Mouse (Mus musculus) left cerebral cortex, adult 11 months (tissue): Measurements from ENCODE around the gene Aox2.

Experiments
- DNase-seq: peaks from one replicate; pipeline ENCODE4 v3.0.0; 2022; ENCODE audit warnings: low spot score

The Aox2 gene

DNA sequence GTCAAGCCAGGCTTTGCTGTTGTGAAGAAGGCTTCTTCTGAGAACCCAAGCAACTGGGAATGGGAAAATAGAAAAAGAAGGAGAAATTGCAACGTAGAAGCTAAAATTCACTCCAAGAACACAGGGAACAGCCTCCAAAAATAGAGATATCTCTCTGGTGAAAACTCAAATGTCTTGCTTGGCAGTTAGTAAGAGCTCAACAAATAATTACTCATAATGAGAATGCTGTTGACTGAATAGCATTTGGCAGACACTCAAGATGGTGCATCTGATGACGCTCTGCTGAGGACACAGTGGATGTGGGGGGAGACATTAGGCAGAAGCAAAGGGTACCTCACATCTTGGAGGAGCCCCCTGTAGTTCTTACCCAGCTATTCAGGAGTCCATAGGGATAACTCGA, 10.0 kb downstream of the Aox2 start:
- no peak for DNase-seq

DNA sequence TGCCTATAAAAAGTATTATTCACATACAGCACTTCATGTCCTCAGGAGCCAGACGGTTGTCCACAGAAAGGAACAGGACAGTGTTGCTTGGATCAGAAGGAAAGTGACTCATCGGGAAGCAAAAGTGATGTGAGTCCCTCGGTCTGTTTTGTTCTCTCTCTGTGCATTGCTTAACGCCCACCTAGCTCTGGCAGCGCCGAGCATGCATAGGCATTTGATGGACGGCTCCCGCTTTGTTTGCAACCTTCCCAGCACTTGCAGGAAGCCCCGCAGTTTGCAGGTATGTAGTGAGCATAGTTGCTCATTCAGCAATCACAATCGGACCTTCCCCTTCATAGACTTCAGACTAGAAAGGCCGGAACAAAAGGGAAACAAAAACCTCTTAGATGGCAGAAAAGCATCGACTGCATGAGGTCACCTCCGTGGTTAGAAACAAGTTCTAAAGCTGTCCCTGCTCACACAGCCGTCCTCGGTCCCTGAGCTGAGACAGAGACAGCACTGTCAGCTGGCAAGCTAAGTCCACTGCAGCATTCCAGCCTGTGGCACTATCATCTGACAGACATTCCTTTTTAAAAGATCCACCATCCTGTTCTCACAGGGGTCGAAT, 11.8 kb downstream of the Aox2 start:
- peak; percentile 9 for DNase-seq

DNA sequence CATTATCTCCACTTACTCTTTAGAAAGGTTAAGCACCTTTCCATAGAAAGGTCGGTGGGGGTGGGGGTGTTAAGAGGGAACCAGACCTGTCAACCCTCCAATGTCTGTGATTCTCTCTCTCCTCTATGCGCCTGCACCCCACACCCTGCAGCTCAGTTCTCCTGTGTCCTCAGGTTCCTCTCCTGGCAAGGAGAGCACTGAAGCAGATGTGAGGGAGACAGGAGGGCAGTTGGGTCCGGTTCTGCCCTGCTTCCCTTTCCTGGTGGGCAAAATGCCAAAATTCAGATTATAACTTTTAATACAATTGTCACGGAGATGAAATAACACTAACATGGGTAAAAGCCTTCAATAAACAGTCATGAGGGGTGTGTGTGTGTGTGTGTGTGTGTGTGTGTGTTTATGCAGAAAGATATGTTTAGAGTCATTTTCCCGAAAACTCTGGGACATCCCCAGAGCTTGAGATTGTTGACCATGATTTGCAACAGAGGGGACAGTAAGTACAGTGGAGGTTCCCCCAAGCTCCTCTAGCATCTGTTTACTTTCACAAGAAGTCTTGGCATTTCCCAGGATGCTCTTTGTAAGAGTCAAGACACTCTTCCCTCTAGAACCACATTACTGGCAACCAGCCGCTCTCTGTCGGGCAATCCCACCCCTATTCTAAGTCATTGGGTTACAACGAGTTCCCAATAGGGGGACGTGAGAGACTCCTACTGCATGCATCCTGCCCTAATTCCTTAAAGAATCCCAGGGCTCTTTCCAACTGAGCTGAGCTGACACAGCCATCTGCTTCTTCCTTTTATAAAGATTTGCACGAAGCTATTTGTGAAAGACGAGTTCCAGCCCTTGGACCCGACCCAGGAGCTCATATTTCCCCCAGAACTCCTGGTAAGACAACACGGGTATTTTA, 13.5 kb downstream of the Aox2 start:
- peak; percentile 15 for DNase-seq

DNA sequence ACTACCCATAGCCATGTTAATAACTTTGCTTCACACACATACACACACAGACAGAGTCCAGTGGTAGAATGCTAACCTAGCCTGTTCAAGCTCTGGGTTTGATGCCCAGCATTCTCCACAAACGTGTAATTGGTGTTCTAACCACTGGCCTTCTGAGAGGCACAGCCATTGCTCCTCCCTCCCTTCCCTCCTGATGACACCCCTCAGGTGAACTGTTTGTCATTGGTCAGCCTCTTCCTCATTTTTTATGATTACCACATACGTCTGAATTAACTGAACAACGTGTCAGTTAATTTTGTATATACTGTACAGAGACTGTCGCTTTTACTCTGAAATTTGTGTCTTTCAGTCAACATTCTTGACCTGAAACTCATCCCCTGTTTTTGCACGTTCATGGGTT, 16.6 kb downstream of the Aox2 start:
- no peak for DNase-seq

DNA sequence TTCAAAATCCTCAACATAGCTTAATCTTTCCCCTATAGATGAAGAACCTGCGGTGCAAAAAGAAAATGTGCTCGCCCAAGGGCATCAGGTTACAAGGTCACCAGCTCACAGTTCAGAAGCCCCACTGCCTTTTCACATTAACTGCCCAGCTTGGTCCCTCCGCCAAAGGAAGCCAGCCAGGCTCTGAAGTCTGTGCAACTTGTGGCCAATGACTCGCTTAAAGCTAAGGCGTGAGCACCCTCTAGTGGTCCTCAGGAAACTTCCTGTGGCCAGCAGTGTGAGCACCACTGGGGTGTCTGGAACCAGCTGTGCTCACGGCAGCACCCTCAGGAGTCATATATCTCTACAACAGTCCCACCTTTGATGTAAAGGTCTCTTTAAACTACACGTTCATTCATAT, 18.2 kb downstream of the Aox2 start:
- peak; percentile 22 for DNase-seq

DNA sequence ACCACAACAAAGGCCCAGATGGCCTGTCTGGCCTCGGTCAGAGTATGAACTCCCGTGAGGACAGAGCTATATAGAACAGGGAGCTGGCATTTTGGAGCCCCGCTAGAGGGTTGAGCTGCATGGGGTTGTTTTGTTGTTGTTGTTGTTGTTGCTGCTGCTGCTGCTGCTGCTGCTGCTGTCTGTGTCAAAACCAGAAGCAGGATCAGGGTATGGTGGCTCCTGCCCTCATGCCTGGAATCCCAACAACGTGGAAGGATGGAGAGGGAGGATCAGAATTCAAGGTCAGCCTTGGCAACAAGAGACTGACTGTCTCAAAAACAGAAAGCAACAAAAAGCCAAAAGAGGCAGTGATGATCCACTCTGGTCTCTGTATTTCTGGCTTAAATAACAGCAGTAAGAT, 18.7 kb downstream of the Aox2 start:
- DNase-seq = no peak

DNA sequence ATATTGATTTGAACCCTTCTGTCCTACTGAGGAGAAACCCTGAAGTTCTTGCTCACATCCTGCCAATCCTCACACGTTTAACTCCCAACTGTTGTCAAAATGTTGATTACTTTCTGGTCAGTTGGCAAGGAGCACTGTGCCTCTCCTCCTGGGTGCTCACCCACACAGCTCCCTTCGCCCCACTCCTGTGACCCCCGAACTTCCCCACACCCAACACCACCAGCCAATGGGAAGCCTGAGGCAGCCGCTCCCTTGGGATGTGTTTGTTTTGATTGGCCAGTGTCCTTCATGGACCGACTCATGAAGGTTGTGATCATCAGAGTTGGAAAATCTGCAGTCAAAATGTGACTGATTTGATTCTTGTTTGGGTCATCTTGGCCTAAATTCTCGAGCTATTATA, 20.2 kb downstream of the Aox2 start:
- no peak for DNase-seq

DNA sequence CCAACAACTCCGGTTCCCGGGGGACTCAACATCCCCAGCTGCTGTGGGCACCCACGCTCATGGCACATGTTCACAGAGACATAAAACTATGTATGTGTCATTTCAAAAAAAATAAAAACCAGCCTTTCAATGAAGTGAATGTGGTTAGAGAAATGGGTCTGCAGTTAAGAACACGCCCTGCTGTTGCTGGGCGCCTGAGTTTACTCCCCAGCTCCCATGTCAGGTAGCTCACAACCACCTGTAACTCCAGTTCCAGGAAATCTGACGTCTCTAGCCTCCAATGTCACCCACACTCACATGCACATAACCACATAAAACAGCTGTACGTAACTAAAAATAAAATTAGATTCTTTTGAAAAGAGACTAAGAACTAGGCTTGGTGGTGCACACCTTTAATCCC, 22.9 kb downstream of the Aox2 start:
- no peak for DNase-seq

DNA sequence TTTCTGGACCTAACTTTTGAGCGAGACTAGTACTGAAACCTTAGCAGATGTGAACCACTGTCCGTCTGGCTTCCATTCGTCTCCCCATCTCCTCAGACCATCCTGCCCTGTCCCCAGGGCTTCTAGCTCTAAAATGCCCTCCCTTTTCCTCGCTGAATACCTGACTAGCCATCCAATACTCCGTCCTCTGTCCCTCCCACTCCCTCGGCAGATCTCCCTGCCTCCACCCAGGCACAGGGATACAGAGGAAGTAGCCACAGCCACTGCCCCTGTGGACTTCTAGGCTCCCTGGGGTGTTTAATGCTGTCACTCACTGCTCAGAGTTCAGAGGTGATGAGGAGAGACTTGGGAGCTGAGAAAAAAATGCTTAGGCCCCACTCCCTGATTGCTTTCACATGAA, 23.9 kb downstream of the Aox2 start:
- no peak for DNase-seq

DNA sequence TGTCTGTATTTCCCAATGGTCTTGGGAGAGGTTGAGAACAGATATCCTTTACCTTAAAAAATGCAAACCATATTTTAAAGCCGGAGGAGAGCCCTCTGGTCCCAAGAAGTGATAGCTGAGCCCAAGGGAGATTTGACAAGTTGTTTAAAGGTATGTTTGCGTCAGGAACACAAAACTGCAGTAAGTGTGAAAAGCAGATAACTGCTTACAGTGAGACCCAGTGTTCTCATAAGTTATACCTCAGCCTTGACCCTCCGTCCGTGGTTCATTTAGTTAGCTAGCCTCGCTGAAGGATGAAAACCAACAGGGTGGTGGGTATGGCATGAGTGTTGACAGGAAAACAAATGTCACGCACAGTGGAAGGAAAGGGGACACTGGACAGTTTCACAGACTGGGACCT, 24.9 kb downstream of the Aox2 start:
- no peak for DNase-seq

DNA sequence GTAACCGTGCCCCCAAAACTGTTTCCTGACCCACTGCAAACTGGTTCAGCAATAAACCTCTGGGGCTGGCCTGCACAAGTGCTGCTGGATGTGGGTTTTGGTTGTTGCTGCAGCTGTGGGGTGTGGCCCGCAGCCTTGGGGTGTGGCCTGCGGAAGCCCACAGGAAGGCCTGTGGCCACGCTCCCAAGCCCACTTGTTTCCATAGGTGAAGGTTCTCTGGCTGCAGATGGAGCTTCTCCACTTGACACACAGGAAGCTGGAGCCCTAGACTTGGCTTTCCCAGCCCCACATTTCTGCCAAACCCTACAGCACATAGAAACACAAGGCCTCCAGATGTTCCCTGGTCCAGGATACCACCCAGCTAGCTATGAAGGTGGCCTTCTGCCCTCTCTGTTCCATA, 25.6 kb downstream of the Aox2 start:
- no peak for DNase-seq

DNA sequence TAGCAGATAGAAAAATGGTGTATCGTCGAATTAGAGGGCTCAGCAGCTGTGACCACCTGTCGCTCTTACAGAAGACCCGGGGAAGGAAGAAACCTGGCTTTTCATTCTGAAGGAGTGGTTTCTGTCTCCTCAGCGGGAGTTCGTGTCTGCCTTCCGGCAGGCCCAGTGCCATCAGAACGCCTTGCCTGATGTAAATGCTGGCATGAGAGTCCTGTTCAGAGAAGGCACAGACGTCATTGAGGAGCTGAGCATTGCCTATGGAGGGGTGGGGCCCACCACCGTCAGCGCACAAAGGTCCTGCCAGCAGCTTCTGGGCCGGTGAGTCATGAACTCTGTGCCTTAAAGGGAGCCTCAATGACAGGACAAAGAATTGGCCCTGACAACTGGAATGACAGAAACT, 26.2 kb downstream of the Aox2 start:
- no peak for DNase-seq

DNA sequence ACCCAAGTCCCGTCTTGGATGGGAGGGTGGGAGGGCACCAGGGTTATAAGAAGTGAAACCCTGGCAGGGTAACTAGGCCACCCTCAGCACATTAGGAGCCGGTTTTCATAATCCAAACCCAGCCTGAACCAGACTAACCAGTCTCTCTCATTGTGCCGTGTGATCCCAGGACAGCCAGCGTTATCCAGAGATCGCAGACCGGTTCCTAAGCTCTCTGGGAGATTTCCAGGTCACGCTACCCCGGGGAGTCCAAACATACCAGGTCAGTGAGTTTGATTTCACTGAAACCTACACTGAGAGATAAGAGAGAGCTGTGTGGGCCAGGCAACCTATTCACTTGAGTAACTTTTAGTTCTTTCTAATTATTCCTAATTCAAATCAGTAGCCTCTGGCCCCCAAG, 29.1 kb downstream of the Aox2 start:
- no peak for DNase-seq

DNA sequence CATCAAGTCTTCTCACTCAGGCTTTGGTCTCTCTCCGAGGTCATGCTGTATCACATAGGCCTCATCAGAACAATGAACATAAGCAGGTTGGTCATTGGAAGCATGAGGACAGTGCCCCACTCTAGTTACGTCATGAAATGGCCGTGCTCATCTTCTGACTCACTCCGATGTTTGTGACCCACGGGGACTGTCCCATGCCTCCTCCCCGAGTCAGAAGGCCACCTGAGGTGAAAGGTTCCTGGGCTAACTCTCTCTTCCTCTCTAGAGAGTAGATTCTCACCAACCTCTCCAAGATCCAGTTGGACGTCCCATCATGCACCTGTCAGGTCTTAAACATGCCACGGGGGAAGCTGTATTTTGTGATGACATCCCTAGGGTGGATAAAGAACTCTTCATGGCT, 30.5 kb downstream of the Aox2 start:
- no peak for DNase-seq

DNA sequence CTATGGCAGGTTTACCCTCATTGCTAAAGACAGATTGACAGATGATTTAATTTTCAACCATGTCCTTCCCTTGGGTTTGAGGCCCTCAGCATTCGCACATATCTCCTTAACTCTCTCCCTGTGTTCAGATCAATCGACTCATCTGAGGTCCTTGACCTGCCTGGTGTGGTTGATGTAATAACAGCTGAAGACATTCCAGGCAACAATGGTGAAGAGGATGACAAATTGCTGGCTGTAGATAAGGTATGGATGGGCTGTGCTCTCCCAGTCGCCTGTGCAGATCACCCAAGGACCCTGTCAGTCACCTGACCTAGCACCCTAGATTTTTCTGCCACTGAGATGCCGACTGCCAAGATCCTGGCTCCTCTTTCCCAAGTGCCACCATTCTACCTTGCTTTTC, 31.7 kb downstream of the Aox2 start:
- DNase-seq = no peak

DNA sequence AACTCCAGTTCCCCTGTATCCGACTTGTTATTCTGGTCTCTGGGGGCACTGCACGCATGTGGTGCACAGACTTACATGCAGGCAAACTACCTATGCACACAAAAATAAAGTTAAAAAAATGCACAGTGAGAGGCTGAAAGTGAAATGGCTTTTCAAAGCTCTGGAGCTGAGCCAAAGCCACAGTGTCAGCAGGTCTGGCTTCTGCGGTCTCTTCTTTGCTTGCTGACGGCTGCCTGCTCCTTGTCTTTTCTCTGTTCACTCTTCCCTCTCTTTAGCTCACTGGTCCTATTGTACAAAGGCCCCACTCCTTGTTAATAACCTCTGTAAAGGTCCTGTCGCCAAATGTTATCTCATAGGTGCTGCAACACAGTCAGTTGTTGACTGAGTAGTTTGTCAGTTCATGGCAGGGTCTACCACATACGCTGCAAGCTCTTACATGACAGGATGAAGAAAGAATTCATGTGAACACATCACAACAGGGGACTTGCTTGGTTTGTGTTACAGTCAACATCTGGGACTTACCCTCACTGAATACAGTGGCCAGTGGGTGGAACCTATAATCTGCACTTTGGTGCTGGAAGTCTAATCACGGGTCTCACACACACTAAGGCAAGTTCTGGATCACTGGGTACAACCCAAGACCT, 33.2 kb downstream of the Aox2 start:
- no peak for DNase-seq

DNA sequence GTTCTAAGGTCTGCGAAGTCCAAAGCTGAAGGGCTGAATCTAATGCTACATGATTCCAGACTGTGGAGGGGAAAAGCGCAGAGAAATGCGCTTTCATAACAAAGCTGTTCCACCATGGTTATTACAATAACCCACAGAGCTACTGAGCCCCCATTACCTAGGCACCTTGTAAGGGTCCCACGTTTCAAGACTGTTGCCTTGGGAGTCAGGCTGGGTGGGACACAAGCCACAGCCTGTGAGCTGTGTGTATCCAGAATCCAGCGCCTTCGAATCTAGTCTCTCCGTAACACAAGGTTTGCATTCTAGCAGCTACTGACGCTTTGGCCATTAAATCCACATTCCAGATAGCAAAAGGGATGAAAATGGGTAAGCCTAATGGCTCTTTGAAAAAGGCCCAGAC, 35.0 kb downstream of the Aox2 start:
- DNase-seq = no peak

DNA sequence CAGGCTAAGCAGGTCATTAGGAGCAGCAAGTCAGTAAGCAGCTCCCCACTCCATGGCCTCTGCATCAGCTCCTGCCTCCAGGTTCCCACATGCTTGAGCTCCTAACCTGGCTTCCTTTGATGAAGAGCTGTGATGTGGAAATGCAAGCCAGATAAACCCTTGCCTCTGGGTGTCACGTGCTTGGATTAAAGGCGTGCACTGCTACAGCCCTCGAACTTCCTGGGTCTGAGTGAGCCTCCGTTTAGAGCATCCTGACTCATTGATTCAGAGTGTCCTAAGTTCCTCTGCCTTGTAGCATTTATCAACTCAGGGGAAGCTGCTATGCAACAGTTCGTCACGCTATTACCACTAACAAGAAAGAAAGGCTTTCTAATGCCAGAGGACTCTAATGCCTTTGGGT, 37.4 kb downstream of the Aox2 start:
- DNase-seq = no peak

DNA sequence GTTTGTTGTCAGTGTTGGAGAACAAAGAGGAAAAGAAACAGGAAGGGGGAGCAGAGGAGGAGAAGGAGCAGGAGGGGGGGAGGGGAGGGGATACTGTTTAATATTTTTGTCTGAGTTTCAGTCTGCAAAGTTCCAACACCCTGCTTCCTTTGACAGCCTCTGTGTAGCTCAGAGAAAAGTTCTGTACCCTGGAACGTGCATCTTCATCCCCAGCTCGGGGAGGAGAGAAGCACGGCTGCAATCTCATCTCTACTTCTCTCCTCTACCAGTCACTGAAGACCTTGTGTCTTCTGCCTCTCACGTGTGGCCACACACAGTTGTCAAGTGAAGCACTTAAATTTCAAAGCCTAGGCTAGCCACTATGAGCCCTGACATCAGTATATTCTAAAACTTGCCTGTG, 55.1 kb downstream of the Aox2 start:
- DNase-seq = no peak

DNA sequence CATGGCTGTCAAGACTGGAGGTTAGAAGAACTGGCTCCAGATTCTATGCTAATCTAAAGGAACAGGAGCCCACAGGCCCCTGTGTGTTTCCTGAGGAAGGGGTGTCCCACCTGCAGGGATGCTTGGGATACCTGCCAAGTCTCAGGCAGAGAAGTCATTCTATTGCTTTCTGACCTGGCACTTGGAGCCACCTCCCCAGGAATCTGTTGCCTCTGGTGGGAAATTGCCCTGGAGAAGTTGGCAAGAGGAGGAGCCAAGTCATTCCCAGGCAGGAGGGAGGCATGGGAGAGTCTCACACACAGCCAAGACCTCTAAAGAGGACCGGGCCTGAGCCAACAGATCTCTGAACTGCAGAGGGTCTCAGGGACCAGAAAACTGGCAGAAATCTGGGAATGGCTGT, 61.8 kb downstream of the Aox2 start:
- no peak for DNase-seq

DNA sequence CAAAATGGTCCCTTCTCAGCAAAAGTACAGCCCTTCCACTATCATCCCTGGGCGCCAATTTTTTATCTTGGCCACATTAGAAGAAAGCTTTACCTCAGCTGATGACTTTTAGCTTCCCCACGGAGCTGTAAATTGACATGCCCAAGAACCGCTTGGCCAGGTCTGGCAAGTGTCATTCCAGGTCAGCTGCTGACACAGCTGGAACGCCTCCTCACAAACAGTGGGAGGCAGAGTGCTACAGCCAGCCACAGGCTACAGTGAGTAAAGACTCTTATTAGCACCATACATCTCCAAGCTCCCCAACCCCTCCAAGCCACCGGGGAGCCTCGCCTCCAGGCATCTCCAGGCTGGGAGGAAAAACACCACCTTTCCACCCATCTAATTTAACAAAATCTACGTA, 63.5 kb downstream of the Aox2 start:
- DNase-seq = no peak

DNA sequence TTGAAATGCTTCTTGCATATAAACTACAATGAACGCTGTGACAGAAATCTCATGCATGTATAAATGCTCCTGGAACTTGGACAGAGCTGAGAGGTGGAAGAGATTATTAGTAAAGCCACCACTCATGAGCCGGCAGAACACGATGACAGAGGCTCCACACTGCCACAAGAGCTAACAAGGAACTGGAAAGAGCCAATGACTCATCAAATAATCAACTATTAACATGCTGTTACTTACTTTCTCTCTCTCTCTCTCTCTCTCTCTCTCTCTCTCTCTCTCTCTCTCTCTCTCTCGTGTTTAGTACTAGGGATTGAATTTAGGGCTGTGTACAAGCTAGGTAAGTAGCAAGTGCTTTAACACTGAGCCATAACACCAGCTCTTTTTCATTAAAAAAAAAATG, 65.7 kb downstream of the Aox2 start:
- no peak for DNase-seq

DNA sequence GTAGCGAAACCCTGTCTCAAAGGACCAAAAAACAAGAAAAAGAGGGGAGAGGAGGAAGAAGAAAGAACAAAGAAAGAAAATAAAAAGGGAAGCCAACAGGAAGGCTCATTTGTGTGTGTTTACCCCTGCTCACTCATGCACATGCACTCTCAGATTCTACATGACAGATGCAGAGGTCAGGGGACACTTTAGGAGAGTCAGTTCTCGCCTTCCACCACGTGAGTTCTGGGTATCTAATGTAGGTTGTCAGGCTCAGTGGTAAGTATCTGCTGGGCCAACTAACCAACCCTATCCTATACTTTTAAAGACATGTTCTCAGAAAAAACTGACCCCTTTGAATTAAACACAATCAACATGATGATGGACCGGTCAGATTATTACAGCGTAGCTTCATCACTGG, 66.4 kb downstream of the Aox2 start:
- no peak for DNase-seq

DNA sequence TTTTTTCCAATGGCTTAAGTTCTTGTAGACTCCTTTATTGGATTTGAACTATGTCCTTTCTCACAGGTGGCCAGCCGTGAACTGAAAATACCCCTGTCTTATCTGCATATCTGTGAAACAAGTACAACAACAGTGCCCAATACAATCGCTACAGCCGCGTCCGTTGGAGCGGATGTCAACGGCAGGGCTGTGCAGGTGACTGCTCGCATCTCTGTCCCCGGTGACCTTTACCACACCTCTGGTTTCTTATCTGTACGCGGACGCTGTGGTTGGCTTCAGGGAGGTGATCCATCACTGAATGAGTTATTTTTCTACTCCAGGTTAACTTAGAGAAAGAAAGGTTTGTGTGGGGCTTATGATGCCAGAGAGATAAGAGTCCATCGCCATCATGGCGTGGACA, 68.0 kb downstream of the Aox2 start:
- no peak for DNase-seq
